Mouse (Mus musculus) ES-E14 (cell line): Measurements from ENCODE around the gene Best3.

ENCODE experiments used
- CHD2 ChIP-seq: IDR thresholded peaks from 2 replicates; pipeline ENCODE4 v1.6.1; 2014; ENCODE audit warnings: mild to moderate bottlenecking, low read depth, low read length, inconsistent platforms
- HCFC1 ChIP-seq: IDR thresholded peaks from 2 replicates; pipeline ENCODE4 v1.6.1; 2012; ENCODE audit warnings: low read length, inconsistent platforms, borderline replicate concordance; ENCODE audit not compliant: insufficient read depth
- MAFK ChIP-seq: IDR thresholded peaks from 2 replicates; pipeline ENCODE4 v1.6.1; 2014; ENCODE audit warnings: mild to moderate bottlenecking, low read depth, low read length, inconsistent platforms; ENCODE audit not compliant: insufficient read depth
- ZC3H11A ChIP-seq: IDR thresholded peaks from 2 replicates; pipeline ENCODE4 v1.6.1; 2012; ENCODE audit warnings: low read depth, mild to moderate bottlenecking, inconsistent platforms, low read length, borderline replicate concordance
- ZNF384 ChIP-seq: IDR thresholded peaks from 2 replicates; pipeline ENCODE4 v1.6.1; 2012; ENCODE audit warnings: low read depth, low read length, inconsistent platforms

DNA sequence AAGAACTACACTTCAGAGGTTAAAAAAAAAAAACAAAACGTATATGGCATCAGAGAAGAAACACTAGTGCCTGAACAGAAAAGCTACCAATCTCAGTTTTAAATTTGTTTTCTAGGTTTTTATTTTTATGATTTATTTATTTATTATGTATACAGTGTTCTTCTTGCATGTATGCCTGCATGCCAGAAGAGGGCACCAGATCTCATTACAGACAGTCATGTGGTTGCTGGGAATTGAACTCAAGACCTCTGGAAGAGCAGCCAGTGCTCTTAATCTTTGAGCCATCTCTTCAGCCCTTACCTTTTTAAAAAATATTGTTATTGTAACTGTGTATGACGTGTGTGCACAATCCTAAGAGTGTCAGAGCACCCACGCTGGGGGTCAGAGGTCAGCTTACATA is 42.0 kb upstream of the Best3 start:
- TF ChIP-seq CHD2 = no peak
- TF ChIP-seq MAFK = no peak
- TF ChIP-seq HCFC1 = no peak
- TF ChIP-seq ZNF384 = no peak
- TF ChIP-seq ZC3H11A = no peak
